Mouse (Mus musculus): ENCODE results near the gene Ank. TPM values are rescaled to one million over a fixed set of nuclear protein-coding genes. Genes with fewer than 3 reads are reported as not detected.

The Ank gene
- polyA plus RNA-seq, 1 experiment = 57.5 TPM

DNA sequence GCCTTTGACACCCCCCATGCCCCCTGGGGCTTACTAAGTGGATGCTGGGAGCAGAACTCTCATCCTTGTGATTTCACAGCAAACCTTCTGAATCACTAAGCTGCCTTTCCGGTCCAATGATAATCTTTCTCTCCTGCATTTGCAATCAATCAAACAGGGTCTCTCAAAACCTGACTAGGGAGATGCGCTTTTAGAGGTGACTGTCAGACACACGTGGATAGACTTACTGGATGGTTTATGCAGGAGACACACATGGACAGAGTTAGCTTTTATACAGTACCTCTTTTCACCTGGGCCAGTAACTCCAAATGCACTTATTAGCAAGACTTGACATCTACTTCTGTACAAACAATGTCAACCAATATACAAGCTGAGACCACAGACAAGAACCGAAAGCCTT is 131.0 kb downstream of the Ank start:
- no peak for DNase-seq (ENCODE audit: low read depth)

DNA sequence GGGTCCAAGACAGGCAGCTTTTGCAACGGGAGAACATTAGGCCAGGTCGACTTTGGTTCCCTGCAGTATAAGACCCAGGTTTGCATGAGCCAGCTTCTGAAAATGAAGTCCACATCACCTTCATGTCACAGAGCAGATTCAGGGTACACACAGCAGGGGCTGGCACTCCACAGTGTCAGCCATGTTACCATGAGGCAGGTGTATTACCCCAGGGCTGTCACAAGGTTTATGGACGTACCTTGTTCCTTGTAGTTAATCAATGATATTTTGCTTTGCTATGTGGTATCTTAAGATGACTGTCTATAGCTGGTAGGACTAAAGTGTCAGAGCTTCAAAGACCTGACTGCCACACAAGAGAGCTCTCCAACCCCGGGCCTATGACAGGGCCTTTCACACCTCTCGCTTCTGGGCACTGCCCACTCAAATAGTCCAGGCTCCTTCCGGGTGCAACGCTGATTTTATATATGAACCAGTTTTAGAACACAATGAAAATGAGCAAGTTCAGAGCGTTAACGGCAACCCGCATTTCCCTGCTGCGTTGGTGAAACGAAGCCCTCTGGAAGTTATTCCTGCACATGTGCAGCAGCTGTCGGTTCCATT is 132.4 kb downstream of the Ank start:
- no peak for DNase-seq (ENCODE audit: low read depth)

DNA sequence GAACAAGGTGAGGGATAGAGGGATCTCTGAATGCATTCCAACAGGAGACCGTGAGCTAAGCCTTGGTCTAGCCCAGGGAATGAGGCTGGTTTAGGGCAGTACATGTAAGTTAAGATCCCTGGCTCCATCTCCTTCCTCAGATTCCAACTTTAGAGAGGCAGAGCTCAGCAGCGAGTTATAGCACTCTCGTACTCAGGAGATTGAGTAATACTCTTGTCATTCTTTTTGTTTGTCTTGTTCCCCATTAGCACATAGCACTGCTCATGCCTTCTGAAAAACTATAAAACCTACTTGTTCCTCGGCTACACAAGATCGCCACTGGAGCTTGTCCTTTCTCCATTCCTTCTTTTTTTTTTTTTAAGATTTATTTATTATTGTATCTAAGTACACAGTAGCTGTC is 134.0 kb downstream of the Ank start:
- DNase-seq (ENCODE audit: low read depth) = no peak

DNA sequence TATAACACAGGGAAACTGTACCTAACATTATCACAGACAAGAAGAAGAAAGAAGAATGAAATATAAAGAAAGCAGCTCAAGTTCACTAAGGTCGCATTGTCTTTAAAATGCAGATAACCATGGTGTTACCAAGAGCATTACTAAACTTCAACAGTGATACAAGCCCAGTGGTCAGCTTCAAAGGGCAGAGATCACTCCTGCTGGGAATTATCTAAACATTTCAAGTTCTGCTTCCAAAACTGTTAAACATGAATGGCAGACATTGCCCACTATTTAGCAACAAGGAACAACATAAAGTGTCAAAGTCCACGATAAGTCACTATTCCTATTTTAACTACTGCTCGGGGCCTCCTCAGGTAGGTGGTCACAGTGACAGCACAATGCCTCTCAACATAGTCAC is 138.1 kb downstream of the Ank start:
- no peak for DNase-seq (ENCODE audit: low read depth)

DNA sequence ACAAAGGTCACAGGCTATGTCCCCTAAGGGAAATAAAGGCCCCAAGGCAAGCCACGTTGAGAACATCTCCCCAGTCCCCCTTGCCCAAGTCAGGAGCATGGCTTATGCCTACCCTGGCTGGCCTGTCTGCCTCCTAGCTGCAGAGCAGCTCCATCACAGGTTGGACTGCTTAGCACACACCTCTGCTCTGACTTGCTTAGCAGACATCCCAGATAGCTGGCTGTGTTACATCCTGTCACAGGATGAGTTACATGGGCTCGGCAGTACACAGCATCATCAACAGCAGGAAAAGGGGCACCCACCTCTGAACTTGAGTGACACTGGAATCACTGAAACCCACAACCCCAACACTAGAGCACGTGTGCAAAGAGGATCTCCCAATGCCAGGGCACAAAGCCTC is 138.8 kb downstream of the Ank start:
- DNase-seq (ENCODE audit: low read depth) = no peak

DNA sequence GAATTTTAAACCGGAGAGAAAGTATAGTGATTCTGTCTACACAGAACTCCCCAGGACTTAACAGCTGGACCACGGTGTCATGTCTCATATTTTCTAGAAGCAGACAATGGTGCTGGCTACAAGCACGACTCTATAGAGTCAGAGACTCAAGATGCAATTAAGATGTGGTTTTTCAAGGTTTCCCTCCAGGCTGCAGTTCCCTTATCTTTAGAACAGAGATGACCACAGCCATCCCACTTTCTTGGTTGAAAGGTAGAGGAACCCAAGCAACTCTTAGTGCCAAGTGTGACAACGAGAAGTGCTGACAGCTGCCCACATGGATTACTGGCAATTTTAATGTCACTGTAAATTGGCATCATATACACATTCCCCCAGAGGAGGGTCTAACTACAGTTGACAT is 143.1 kb downstream of the Ank start:
- DNase-seq (ENCODE audit: low read depth) = no peak

DNA sequence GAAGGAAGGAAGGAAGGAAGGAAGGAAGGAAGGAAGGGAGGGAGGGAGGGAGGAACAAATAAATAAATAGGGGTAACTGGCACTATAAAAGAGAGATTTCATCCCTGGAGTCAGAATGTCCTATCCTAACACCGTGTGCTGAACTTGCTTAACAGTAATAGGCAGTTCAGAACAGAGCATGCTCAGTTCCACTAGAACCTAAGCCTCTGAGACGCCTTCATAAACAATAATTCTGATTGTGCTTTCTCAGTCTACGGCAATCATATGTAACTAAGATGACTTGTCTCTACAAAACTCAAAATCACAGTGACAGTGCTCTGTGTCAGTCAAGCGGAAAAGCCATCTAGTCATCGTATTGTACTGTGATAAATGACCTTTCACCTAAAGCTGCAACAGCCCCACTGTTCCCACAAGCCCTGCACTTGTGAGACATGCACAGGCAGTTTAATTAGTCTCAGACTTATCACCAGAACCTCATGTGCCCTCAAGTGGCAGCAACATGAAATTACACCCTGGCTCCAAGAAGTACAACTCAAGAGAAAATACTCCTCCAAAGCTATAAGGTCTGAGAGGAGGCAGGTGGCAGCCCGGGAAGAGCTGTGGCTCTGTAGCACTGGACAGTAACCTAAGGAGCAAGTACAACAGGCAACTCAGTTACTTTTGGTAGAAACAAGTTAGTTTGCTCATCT is 146.2 kb downstream of the Ank start:
- no peak for DNase-seq (ENCODE audit: low read depth)

DNA sequence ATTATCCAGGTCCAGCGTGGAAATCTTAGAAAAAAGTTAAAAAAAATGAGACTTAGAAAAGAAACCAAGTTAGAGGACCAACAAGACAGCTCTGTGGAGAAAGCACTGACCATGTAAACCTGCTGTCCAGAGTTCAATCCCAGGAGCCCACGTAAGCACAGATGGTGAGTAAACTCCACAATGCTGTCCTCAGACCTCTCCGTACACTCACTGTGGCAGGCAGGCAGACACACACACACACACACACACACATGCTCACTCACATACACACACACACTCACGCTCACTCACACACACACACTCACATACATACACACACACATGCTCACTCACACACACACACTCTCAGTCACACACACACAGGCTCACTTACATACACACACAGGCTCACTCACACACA is 146.8 kb downstream of the Ank start:
- no peak for DNase-seq (ENCODE audit: low read depth)

DNA sequence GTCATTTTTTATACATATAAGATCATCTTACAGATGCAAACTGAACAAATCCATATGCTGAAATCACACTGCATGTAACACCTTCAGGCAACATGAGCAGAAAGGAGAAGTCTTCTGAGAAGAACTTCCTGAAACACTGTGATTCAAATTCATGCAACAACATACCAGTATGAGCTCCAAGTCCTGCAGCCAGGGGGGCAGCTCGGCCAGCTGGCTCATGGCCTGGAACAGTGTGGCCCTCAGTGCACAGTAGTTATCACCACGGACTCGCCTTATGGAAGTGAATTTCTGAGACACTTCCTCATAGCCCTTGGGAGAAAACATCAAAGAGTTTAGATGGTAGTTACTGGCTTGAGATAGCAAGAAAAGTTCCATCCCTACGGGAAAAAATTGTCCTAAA is 149.7 kb downstream of the Ank start:
- DNase-seq (ENCODE audit: low read depth) = peak; percentile 56

DNA sequence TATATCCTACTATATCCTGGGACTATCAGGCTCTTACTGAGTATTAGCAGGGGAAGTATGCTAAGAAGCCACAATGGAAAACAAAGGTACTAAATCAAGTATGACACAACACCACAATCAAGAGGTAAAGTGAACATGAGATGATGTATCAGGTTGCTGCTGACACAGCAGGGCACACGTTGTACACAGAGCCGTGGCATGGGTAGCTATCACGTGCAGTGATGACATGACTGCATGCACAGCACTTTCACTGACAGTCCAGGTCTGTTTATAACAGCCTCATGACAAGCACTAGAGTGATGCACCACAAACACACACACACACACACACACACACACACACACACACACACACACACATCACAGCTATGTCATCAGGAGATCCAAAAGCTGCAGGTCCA is 150.8 kb downstream of the Ank start:
- no peak for DNase-seq (ENCODE audit: low read depth)

DNA sequence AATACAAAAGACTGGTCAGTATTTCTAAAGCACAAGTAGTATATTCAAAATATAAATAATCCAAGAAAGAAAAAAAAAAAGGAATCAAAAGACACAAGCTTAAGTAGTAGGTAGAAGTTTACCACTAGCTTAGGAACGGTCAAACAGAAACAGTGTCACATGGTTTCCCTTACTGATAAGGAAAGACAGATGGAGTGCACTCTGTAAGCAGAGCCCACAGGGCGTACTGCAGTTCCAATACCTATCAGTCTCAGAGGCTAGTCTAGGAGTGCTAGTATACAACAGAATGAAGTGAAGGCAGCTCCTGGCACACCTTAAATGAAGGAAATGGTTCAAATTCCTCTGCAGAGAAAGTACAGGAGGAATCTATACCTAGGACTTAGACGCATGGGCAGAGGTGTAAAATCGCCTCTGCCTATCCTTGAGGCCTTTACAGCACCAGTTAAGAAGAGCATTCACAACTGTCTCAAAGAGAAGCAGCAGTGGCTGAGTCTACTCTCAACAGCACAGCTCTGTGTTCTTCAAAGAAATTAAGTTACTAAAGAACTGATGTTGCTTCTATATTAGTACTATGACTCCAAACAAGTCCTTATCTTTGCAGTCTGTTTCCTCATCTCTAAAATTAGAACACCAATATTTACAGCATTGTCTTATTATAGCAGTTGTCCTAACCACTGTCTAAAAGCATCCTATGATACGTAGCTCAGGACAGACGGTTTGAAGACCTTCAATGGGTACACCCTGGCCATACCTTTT is 152.5 kb downstream of the Ank start:
- no peak for DNase-seq (ENCODE audit: low read depth)

DNA sequence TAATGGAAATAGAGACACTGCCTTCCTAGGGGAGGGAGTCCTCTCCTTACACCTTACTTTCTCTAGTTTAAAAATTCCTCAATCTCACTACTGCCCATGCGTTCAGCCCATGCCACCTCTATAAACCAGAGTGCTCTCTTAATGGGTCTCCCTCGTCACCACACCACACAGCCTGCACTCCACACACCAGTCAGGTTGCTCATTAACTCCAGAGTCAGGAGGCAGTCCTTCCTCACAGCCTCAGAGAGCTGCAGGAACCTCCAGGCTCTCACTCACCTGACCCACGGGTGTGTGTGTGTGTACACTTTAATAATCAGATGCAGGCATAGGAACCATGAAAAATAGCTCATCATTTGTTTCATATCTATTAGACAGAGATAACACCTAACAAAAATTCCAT is 153.2 kb downstream of the Ank start:
- no peak for DNase-seq (ENCODE audit: low read depth)

DNA sequence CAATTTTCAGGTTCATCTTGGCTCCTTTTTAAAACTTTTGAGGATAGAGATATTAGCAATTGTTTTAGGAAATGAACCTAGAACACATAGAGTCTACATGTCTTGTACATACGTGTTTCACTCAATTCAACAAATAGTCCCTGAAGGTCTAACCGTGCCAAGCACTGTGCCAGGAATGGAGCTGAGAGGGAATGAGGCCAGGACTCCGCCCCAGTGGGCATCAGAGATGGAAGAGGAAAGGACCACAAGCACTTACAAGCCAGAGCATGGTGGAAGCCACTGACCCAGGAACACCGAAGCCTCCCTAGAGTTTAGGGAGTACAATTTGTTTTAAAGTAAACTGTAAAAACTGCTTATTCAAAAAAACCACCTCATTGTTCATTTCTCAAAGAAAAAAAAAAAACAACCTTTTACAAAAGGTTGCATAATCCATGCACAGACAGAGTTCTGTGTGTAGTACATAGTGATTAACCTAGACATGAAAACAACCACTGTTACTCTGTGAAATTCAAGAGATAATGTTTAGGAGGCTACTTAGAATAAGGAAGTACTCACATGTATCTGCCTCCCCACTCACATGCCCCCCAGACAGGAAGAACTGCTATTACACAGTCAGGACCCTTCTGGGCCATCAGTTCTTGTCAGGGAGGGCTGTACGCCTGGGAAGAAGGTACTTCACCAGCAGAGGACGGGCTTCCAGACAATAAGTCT is 154.2 kb downstream of the Ank start:
- DNase-seq (ENCODE audit: low read depth) = no peak

DNA sequence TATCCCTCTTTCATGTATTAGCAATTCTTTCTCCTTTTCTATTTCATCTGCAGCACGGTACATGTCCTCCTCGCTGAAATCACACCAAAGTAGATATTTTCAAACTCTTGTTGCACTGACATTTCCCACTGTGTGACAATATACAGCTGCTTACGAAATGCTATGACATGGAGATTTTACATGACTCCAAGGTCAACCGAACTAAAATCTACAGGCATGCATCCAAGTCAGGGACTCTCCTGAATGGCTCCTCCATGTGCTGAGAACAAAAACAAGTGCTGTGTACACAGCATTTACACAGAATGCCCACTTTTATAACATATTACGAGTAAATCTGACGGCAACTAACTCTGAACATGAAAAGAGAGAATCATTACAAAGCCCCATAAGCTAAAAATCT is 156.8 kb downstream of the Ank start:
- DNase-seq (ENCODE audit: low read depth) = no peak

DNA sequence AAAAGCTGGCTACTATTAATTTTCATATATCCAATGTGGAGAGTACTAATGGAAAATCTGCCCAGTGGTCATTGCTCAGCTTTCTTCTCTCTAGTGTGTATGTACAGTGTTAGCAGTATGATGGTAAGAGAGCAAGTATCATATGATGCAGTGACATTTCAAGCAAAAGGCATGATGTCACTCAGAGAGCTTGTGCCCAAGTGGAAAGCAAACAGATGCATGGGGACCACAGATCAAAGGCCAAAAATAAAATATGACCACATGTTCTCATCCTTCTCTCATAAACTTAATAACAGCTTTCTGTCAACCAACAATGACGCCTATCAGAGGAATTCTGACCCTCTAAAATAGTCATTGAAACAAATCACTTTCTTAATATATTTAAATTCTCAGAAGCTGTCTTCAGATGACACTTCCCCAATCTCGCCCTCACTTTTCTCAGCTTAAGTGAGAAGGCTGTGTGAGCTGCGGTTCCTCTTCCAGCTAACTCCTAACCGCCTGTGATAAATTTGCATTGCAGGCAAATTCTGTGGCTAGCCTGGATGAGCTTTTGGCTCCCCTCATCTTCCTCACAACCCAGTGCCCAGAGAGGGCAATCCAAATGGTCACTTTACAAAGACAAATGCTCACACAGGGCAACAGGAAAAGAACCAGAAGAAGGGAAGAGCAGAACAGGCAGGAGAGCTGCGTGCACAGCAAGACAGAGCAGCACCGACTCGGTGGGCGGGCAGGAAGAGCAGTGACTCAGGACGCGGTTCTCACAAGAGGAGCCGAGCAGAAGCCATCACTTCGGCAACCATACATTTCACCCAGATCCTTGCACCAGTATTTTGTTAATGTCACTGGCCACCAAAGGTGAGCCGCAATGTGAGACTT is 158.8 kb downstream of the Ank start:
- DNase-seq (ENCODE audit: low read depth) = no peak

DNA sequence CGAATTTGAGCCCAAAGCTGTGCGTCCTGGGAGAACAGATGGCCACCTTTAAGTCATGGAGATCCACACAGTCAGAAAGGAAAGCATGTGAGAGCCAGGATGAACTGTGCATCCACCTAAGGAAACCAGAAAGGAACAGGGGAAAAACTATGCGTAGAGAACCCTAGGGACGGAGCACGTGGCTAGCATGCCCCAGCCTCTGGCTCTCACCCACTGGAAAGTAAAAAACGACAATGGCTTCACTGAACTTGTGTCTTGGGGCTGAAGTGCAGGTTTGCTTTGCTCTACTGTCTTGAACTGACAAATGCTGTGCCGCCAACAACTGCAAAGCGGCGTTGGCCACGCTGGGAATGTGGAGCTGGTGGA is 159.4 kb downstream of the Ank start:
- DNase-seq (ENCODE audit: low read depth) = no peak

DNA sequence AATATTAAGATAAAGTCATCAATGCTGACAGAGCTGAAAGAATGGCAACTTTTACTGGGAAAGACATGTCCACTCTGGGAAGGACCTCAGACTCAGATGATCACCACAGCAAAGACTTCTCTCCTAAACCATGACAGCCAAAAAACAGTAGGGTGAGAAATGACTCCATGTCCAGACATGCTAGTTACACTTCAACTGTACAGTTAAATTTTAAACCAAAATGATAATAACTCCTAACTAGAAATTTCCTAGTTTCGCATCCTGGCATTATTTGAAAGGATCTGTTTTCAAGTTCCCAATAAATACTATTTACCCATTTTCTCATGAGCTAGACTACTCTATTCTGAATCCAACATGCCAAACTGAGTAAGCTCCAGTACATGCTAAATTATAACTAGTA is 159.8 kb downstream of the Ank start:
- no peak for DNase-seq (ENCODE audit: low read depth)

DNA sequence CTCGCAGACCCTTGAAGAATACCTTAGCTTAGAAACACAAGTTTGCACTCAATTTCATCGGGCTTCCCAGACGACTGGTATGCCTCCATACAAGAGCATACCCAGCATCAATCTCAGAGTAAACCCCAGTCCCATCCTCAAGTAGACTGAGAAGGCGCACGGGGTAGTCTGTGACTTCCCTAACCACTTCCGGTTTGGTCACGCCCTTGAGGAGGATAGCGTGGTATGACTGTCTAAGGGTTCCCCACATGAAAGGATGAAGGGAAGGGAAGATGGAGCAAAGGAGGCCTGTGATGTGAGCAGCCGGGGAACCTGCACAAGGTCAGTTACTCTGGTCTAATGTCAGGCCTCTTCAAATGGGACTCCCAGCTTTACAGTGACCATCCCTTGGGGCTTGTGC is 161.3 kb downstream of the Ank start:
- no peak for DNase-seq (ENCODE audit: low read depth)

DNA sequence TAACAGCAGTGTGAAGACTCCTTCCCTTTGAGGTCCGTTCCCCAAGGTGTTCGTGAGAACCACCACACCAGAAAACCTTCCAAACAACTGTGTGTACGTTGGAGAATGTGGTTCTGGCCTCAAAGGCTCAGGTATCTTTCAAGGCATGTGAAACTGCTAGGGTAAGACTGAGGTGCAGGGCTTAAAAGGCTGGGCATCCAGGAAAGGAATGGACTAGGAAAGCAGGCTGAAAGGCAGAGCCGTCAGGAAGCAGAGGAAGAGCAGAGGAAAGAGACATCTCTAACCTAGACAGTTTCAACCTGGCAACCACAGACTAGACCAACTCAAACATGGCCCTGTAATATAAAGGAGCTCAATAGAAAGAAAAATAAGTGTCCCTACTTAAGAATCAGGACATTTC is 162.6 kb downstream of the Ank start:
- DNase-seq (ENCODE audit: low read depth) = no peak

DNA sequence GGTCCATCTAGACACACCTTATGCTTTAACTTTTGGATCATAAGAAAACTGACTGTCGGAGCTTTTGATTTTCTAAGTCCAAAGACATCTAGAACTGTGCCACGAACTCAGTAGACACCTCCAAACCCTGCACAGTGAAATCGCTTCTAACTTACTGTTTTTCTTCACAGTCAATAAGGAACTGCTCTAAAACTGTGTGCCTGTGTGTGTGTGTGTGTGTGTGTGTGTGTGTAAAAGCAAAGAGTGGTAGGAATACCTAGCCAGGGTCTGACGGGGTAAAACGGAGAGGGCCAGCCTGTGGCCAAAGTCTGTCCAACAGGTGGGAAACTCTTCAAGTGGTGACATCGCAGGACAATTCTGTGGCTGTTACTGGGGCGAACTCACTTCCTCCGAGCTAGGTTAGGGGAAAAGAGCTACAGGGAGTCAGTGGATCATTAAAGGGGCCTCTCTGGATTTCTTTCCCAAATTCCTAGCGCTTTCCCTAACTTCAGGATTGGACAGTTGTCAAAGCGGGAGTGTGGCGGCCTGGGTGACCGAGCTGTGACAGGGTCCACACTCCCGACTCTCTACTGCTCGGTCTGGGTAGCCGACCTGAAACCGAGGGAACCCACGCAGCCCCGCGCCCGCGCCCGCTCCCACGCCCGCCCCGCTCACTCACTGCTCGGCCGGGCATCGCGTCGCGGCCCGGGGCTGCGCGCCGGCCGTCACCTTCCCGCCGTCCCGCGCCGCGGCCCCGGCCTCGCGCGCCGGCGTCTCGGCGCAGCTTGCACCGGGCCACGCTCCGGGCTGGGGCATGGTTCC is 163.5 kb downstream of the Ank start:
- no peak for DNase-seq (ENCODE audit: low read depth)
